Mouse (Mus musculus) kidney, embryonic 15.5 days (tissue): Measurements from ENCODE around the gene Pacsin2. TPM values are rescaled to one million over a fixed set of nuclear protein-coding genes. Genes with fewer than 3 reads are reported as not detected.

Source experiments
- ATAC-seq: fragments of 200-750 bp; cut with Nextera tagmentation; replicated peaks from 2 replicates; pipeline ENCODE4 v1.8.0; 2017; ENCODE audit warnings: moderate TSS enrichment; ENCODE audit not compliant: low FRiP score
- H3K27ac ChIP-seq: fragments of 300-500 bp; sonication (generic); 2 replicates; pipeline ENCODE4 v1.5.1; 2015; ENCODE audit warnings: mild to moderate bottlenecking, inconsistent platforms
- H3K27me3 ChIP-seq: fragments of 300-500 bp; sonication (generic); 2 replicates; pipeline ENCODE4 v1.6.1; 2015; ENCODE audit warnings: inconsistent platforms
- H3K36me3 ChIP-seq: fragments of 300-500 bp; sonication (generic); 2 replicates; pipeline ENCODE4 v1.6.1; 2015; ENCODE audit warnings: inconsistent platforms
- H3K4me1 ChIP-seq: fragments of 300-500 bp; sonication (generic); 2 replicates; pipeline ENCODE4 v1.6.1; 2015; ENCODE audit warnings: inconsistent platforms
- H3K4me2 ChIP-seq: fragments of 300-500 bp; sonication (generic); 2 replicates; pipeline ENCODE4 v1.6.1; 2015; ENCODE audit warnings: moderate library complexity, mild to moderate bottlenecking, inconsistent platforms
- H3K4me3 ChIP-seq: fragments of 300-500 bp; sonication (generic); replicated peaks from 2 replicates; pipeline ENCODE4 v1.5.1; 2015; ENCODE audit warnings: mild to moderate bottlenecking, inconsistent platforms
- H3K9ac ChIP-seq: fragments of 300-500 bp; sonication (generic); 2 replicates; pipeline ENCODE4 v1.6.1; 2015; ENCODE audit warnings: mild to moderate bottlenecking, inconsistent platforms
- H3K9me3 ChIP-seq: fragments of 300-500 bp; sonication (generic); replicated peaks from 2 replicates; pipeline ENCODE4 v1.6.1; 2016; ENCODE audit warnings: inconsistent platforms
- WGBS: fragments of 180-500 bp; shearing (Covaris S2); methylation state at CpG from one replicate; pipeline ENCODE4 v1.1.7; 2015; ENCODE audit warnings: mixed read lengths; 5-methylcytosine and 5-hydroxymethylcytosine counted together
- polyA plus RNA-seq: library from polyadenylated mRNA; unstranded; fragments of >200 nt; fragmentation: Nextera tagmentation; extraction: Ambion mirVana; gene quantifications from 2 replicates; pipeline ENCODE4 v1.2.1, GENCODE M21; 2015

The Pacsin2 gene
- polyA plus RNA-seq, 1 experiment from 2014 or later, result 76.4 TPM

GRCm38 (mm10) chr15:83430419-83430818, 34.0 kb downstream of the Pacsin2 start:
- no peaks in the 10 kb centered on the region for H3K36me3 ChIP-seq
- H3K27ac ChIP-seq, result no peak overlapping the region
- H3K4me2 ChIP-seq, result no peak overlapping the region
- H3K9me3 ChIP-seq, result no peaks in the 10 kb centered on the region
- WGBS, result 69% methylated on average over 7 of the region's 7 CpGs
- H3K9ac ChIP-seq, result no peak overlapping the region
- H3K27me3 ChIP-seq, result no peaks in the 10 kb centered on the region
- H3K4me3 ChIP-seq, result no peak overlapping the region
- ATAC-seq, result no peak
- H3K4me1 ChIP-seq, result peaks cover 73% of the 10 kb centered on the region

GRCm38 (mm10) chr15:83428586-83428985, 35.8 kb downstream of the Pacsin2 start:
- H3K4me1 ChIP-seq, result peaks cover 67% of the 10 kb centered on the region
- H3K36me3 ChIP-seq, result no peaks in the 10 kb centered on the region
- H3K9me3 ChIP-seq, result no peaks in the 10 kb centered on the region
- H3K4me2 ChIP-seq, result no peak overlapping the region
- no peak overlapping the region for H3K9ac ChIP-seq
- no peak overlapping the region for H3K4me3 ChIP-seq
- no peaks in the 10 kb centered on the region for H3K27me3 ChIP-seq
- H3K27ac ChIP-seq, result no peak overlapping the region
- WGBS, result 100% methylated on average over 1 of the region's 1 CpGs
- ATAC-seq, result no peak

GRCm38 (mm10) chr15:83427294-83428163, 36.9 kb downstream of the Pacsin2 start:
- no peak for ATAC-seq
- Histone ChIP-seq H3K27ac (no peak overlapping the region), H3K27me3 (no peaks in the 10 kb centered on the region), H3K4me2 (no peak overlapping the region), H3K36me3 (no peaks in the 10 kb centered on the region), H3K4me1 (peaks cover 63% of the 10 kb centered on the region), H3K9ac (no peak overlapping the region), H3K9me3 (no peaks in the 10 kb centered on the region), H3K4me3 (no peak overlapping the region)
- 72% methylated on average over 9 of the region's 9 CpGs for WGBS

GRCm38 (mm10) chr15:83425794-83426193, 38.6 kb downstream of the Pacsin2 start:
- Histone ChIP-seq H3K27ac (peak overlapping the region; percentile 56; the same call in 1 of the 2 replicates), H3K9ac (no peak overlapping the region), H3K9me3 (no peaks in the 10 kb centered on the region), H3K36me3 (no peaks in the 10 kb centered on the region), H3K4me3 (no peak overlapping the region), H3K4me2 (no peak overlapping the region), H3K27me3 (no peaks in the 10 kb centered on the region), H3K4me1 (peaks cover 53% of the 10 kb centered on the region)
- 41% methylated on average over 5 of the region's 5 CpGs for WGBS
- ATAC-seq, result no peak

GRCm38 (mm10) chr15:83425277-83425676, 39.1 kb downstream of the Pacsin2 start:
- H3K4me1 ChIP-seq, result peaks cover 50% of the 10 kb centered on the region
- 76% methylated on average over 4 of the region's 4 CpGs for WGBS
- no peak overlapping the region for H3K9ac ChIP-seq
- H3K36me3 ChIP-seq, result no peaks in the 10 kb centered on the region
- no peaks in the 10 kb centered on the region for H3K9me3 ChIP-seq
- no peaks in the 10 kb centered on the region for H3K27me3 ChIP-seq
- no peak overlapping the region for H3K4me3 ChIP-seq
- H3K4me2 ChIP-seq, result no peak overlapping the region
- peak overlapping the region; percentile 56; the same call in 1 of the 2 replicates for H3K27ac ChIP-seq
- no peak for ATAC-seq

- no peaks in the 10 kb centered on the region for H3K9me3 ChIP-seq
- H3K9ac ChIP-seq, result no peak overlapping the region
- no peaks in the 10 kb centered on the region for H3K36me3 ChIP-seq
- no peaks in the 10 kb centered on the region for H3K27me3 ChIP-seq
- peaks cover 49% of the 10 kb centered on the region for H3K4me1 ChIP-seq
- no peak overlapping the region for H3K27ac ChIP-seq
- H3K4me3 ChIP-seq, result no peak overlapping the region
- WGBS, result 62% methylated on average over 5 of the region's 5 CpGs
- no peak overlapping the region for H3K4me2 ChIP-seq
- peak; percentile 64; the same call in 1 of the 2 replicates for ATAC-seq
Measured at GRCm38 (mm10) chr15:83423589-83424384, 40.6 kb downstream of the Pacsin2 start.

- WGBS, result 86% methylated on average over 15 of the region's 15 CpGs
- no peaks in the 10 kb centered on the region for H3K36me3 ChIP-seq
- no peaks in the 10 kb centered on the region for H3K27me3 ChIP-seq
- H3K4me1 ChIP-seq, result peaks cover 52% of the 10 kb centered on the region
- H3K4me2 ChIP-seq, result no peak overlapping the region
- H3K9me3 ChIP-seq, result no peaks in the 10 kb centered on the region
- no peak overlapping the region for H3K4me3 ChIP-seq
- ATAC-seq, result 0 out of 2 replicates have a peak, but pooled peaks have one; percentile 60
- H3K9ac ChIP-seq, result no peak overlapping the region
- no peak overlapping the region for H3K27ac ChIP-seq
Measured at GRCm38 (mm10) chr15:83422299-83422981, 42.0 kb downstream of the Pacsin2 start.

- H3K27ac ChIP-seq, result no peak overlapping the region
- 71% methylated on average over 2 of the region's 2 CpGs for WGBS
- no peaks in the 10 kb centered on the region for H3K9me3 ChIP-seq
- H3K4me1 ChIP-seq, result peaks cover 41% of the 10 kb centered on the region
- H3K27me3 ChIP-seq, result no peaks in the 10 kb centered on the region
- H3K36me3 ChIP-seq, result no peaks in the 10 kb centered on the region
- H3K4me3 ChIP-seq, result no peak overlapping the region
- no peak overlapping the region for H3K9ac ChIP-seq
- H3K4me2 ChIP-seq, result no peak overlapping the region
- ATAC-seq, result no peak
Measured at GRCm38 (mm10) chr15:83419562-83419961, 44.8 kb downstream of the Pacsin2 start.

GRCm38 (mm10) chr15:83418685-83419084, 45.7 kb downstream of the Pacsin2 start:
- no peak for ATAC-seq
- H3K4me3 ChIP-seq, result no peak overlapping the region
- H3K4me1 ChIP-seq, result peaks cover 38% of the 10 kb centered on the region
- H3K27me3 ChIP-seq, result no peaks in the 10 kb centered on the region
- no peak overlapping the region for H3K9ac ChIP-seq
- H3K9me3 ChIP-seq, result no peaks in the 10 kb centered on the region
- H3K27ac ChIP-seq, result no peak overlapping the region
- H3K36me3 ChIP-seq, result no peaks in the 10 kb centered on the region
- no peak overlapping the region for H3K4me2 ChIP-seq

GRCm38 (mm10) chr15:83417916-83418315, 46.5 kb downstream of the Pacsin2 start:
- peaks cover 34% of the 10 kb centered on the region for H3K4me1 ChIP-seq
- H3K4me2 ChIP-seq, result no peak overlapping the region
- no peak overlapping the region for H3K9ac ChIP-seq
- H3K36me3 ChIP-seq, result no peaks in the 10 kb centered on the region
- no peaks in the 10 kb centered on the region for H3K9me3 ChIP-seq
- no peak overlapping the region for H3K27ac ChIP-seq
- H3K27me3 ChIP-seq, result no peaks in the 10 kb centered on the region
- ATAC-seq, result no peak
- WGBS, result 83% methylated on average over 6 of the region's 6 CpGs
- H3K4me3 ChIP-seq, result no peak overlapping the region

- H3K4me2 ChIP-seq, result no peak overlapping the region
- no peak for ATAC-seq
- no peak overlapping the region for H3K4me3 ChIP-seq
- H3K27ac ChIP-seq, result peak overlapping the region; percentile 11; the same call in 1 of the 2 replicates
- 65% methylated on average over 7 of the region's 7 CpGs for WGBS
- H3K4me1 ChIP-seq, result peaks cover 29% of the 10 kb centered on the region
- no peak overlapping the region for H3K9ac ChIP-seq
- no peaks in the 10 kb centered on the region for H3K9me3 ChIP-seq
- no peaks in the 10 kb centered on the region for H3K36me3 ChIP-seq
- no peaks in the 10 kb centered on the region for H3K27me3 ChIP-seq
Measured at GRCm38 (mm10) chr15:83417407-83417806, 47.0 kb downstream of the Pacsin2 start.

GRCm38 (mm10) chr15:83415391-83415790, 49.0 kb downstream of the Pacsin2 start:
- Histone ChIP-seq H3K4me1 (peaks cover 34% of the 10 kb centered on the region), H3K4me2 (no peak overlapping the region), H3K4me3 (no peak overlapping the region), H3K9ac (no peak overlapping the region), H3K27me3 (no peaks in the 10 kb centered on the region), H3K9me3 (no peaks in the 10 kb centered on the region), H3K36me3 (no peaks in the 10 kb centered on the region), H3K27ac (no peak overlapping the region)
- 77% methylated on average over 6 of the region's 6 CpGs for WGBS
- ATAC-seq, result no peak
